Mouse (Mus musculus): Measurements from ENCODE around the gene Adora2a.
"Not testable (repeated sequence)": the region's sequence is repeated elsewhere in the genome, so short reads cannot be mapped to it uniquely, and the experiment has no call there.

Adora2a gene

GRCm38 (mm10) chr10:75314190-75314980, 2.3 kb upstream of the Adora2a start:
- no peak for DNase-seq (ENCODE audit: low spot score)

DNA sequence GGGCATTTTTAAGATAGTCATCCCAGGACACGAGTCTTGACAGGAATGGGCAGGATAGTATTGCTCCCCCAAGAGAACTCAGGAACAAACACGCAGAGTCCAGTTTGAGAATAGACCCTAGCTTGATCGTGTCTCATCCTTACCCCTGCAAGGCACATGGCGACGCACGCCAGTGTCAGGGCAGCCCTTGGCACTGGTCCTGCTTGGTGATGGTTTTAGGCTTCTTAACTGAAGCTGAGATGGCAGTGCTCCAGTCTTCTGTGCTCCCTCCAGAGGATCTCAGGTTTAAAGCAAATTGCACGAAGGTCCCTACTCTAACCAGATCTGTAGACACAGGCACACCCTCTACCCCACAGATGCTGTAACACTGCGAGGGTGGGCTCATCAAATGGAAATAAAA, 921 bp upstream of the Adora2a start:
- no peak for DNase-seq (ENCODE audit: low spot score)

DNA sequence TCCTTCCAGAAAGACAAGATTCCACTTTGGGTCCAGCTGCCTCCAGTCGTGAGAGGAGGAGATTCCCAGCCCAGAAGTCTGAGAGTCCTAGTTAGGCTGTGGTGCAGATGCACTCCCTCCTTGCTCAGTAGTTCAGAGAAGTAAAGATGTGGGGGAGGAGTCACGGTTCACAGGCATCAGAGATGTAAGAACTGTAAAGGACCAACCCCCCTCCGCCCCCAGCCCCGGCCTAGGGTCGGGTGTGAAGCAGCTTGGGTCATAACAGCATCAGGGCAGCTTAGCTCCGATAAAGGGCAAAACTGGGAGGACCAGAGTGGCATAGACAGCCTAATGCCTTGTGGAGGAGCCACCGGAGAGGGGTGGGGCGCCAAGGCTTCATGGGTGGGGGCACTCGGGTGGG, 205 bp upstream of the Adora2a start:
- no peak for DNase-seq (ENCODE audit: low spot score)

- no peak for DNase-seq (ENCODE audit: low spot score)
Observed at GRCm38 (mm10) chr10:75316908-75317761, 458 bp downstream of the Adora2a start.

- DNase-seq (ENCODE audit: low spot score), result no peak
Observed at GRCm38 (mm10) chr10:75318206-75318605, 1.5 kb downstream of the Adora2a start.

GRCm38 (mm10) chr10:75320321-75320720, 3.6 kb downstream of the Adora2a start:
- DNase-seq (ENCODE audit: low spot score), result no peak

GRCm38 (mm10) chr10:75322966-75323365, 6.3 kb downstream of the Adora2a start:
- DNase-seq (ENCODE audit: low spot score), result no peak

DNA sequence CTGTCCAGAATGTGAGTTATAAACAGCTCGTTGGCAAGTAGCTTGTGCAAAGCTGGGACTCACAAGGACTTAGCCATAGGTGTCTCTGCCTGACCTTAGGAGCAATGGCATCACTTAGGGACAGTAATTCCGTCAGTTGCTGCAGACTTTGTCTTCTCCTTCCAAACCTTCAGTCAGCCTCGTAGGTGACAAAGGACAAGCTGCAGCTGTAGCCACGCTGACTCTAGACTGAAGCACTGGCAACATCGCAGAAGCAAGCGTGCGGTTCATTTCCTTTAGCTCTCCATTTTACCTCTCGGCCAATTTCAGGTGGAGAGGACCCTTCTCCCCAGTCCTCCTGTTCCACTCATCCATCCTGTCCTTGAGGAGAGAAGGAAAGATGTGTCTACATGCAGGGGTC, 7.3 kb downstream of the Adora2a start:
- no peak for DNase-seq (ENCODE audit: low spot score)

- DNase-seq (ENCODE audit: low spot score), result no peak
Observed at GRCm38 (mm10) chr10:75324391-75324790, 7.7 kb downstream of the Adora2a start.

DNA sequence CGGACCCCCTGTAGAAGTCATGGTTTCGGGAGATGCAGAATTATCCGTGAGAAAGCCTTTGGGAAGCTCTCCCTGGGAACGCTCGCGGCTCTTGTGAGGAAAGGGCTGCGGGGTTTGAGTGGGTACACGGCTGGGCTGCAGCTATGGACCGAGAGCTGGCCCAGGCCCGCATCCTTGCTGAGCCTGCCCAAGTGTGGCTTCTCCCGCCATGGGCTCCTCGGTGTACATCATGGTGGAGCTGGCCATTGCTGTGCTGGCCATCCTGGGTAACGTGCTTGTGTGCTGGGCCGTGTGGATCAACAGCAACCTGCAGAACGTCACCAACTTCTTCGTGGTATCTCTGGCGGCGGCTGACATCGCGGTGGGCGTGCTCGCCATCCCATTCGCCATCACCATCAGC, 9.1 kb downstream of the Adora2a start:
- DNase-seq (ENCODE audit: low spot score), result no peak

GRCm38 (mm10) chr10:75326553-75326952, 9.9 kb downstream of the Adora2a start:
- no peak for DNase-seq (ENCODE audit: low spot score)

DNA sequence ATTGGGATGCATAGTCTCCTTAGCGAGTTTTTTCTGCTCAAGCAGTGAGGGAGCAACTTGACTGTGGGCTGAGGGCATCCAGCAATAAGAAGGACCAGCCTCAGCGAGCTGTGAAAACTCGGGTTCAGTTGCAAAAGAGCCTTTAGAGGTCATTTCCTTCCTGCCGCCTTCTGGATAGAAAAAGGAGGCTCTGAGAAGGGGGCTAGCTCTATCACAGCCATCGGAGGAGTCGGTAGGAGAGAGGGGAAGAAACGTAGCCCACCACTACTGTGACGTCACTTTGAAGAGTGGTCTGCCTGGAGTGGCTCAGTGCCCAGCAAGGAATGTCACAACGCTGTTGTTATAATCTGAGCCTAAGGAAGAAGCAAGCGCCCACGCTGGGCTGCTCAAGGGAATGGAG, 10.4 kb downstream of the Adora2a start:
- no peak for DNase-seq (ENCODE audit: low spot score)

DNA sequence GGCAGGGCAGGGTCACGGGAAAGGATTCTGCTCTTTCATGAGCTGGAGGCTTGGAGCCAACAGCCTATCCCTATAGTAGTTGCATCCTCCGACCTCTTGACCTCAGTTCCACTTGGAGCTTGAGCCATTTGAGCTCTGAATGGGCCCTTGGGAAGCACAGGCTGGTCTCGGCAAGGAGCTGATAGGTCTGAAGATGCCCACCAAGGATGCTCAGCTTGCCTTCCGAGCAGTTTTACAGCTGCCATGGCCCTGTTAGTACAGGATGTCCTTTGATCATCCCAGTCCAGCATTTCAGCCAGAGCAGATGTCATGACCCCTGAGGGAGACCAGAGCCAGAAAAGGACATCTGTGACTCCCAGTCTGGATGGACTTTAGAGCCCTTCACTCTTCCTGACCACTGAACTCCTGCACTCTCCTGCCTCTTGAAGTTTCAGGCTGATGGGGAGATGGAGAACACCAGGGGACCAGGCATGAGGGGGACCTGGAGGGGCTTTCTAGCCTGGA, 11.6 kb downstream of the Adora2a start:
- no peak for DNase-seq (ENCODE audit: low spot score)

DNA sequence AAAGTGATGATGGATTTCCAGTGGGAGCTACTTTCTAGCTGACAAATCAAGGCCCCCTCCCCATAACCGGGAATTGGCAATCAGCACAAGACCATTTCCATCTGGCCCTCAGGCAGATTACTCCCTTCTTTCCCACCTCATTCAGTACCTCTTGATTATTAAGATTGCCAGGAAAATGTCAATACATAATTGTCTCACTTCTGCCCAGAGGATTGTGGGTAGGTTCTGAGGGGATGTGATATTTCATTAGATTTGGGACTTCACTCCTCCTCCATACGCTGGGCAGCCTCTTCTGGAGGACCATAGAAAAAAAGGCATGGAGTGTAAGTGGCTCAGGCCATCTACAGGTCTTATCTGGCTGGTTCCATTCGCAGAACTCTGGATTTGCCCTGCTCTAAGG, 15.6 kb downstream of the Adora2a start:
- no peak for DNase-seq (ENCODE audit: low spot score)

DNA sequence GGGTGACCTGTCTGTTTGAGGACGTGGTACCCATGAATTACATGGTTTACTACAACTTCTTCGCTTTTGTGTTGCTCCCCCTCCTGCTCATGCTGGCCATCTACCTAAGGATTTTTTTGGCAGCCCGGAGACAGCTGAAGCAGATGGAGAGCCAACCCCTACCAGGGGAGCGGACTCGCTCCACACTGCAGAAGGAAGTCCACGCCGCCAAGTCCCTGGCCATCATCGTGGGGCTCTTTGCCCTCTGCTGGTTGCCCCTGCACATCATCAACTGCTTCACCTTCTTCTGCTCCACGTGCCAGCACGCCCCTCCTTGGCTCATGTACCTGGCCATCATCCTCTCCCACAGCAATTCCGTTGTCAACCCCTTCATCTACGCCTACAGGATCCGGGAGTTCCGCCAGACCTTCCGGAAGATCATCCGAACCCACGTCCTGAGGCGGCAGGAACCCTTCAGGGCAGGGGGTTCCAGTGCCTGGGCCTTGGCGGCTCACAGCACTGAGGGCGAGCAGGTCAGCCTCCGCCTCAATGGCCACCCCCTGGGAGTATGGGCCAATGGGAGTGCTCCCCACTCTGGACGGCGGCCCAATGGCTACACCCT, 16.6 kb downstream of the Adora2a start:
- no peak for DNase-seq (ENCODE audit: low spot score)

DNA sequence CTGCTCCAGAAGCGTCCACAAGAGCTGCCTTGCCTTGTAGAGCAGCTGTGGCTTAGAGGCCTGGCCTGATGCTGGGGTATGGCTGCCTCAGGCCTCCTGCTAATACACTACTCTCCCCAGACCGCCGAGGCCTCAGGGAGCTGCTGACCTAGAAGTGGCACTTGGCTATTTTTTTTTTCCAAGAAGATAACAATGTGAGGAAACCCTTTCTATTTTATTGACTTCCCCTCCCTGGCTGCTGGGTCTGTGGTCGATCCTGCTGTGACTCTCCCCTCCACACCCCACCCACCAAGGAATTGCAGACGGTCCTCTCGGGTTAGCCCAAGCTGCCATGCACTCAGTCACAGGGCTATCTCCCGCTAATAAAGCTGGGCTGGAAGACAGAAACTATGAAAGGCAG, 17.5 kb downstream of the Adora2a start:
- no peak for DNase-seq (ENCODE audit: low spot score)

DNA sequence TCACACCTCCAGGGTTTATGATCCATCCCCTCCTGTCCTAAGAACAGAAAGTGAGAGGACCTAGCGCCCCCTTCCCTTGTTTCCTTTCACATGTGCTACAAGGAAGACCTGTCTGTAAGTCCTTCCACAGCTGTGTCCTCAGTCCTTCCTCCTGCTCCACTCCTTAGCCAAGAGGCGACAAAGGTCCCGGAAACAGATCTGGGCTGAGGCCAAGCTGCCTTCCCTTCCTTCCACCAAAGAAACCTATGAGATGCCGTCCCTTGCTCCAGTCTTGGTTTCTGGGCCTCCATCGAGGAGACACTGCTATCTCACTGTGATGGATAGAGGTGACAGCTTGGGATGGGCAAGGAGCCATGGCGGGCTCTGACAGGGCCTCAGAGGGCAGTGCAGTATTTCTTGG, 18.4 kb downstream of the Adora2a start:
- no peak for DNase-seq (ENCODE audit: low spot score)

DNA sequence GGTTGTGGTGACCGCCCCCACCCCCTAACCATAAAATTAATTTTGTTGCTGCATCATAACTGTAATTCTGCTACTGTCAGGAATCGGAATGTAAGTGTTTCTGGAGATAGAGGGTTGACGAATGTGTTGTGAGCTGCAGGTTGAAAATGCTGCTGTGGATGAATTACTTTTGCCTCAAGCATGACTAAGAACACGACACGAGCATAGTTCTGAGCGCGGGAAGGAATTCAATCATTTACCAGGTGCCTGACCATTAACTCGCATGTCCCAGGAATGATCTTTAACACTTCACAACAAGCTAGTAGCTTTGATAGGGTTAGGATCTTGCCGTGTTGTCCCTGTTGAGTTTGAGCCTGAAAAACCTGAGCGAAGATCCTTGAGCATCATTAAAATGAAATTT, 20.6 kb downstream of the Adora2a start:
- no peak for DNase-seq (ENCODE audit: low spot score)

- no peak for DNase-seq (ENCODE audit: low spot score)
Observed at GRCm38 (mm10) chr10:75338852-75339251, 22.2 kb downstream of the Adora2a start.

DNA sequence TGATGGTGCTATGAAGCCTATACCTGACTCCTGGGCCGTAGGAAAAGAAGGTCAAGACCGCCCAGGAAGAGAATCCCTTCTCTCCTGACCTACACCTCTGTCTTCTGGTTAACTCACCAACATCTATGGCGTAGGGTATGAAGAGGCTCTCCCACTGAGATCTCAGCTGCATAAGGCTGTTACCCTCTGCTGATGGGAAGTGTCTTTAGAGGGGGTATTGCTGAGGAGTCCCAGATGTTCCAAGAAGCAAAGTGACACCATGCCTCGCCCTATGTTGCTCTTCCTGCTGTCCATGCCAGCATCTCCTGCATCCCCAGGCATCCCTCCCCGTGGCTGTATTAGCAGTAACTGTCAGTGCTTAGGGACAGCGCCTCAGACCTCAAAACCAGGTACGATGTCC, 22.7 kb downstream of the Adora2a start:
- no peak for DNase-seq (ENCODE audit: low spot score)

GRCm38 (mm10) chr10:75341936-75342335, 25.3 kb downstream of the Adora2a start:
- DNase-seq (ENCODE audit: low spot score), result no peak

DNA sequence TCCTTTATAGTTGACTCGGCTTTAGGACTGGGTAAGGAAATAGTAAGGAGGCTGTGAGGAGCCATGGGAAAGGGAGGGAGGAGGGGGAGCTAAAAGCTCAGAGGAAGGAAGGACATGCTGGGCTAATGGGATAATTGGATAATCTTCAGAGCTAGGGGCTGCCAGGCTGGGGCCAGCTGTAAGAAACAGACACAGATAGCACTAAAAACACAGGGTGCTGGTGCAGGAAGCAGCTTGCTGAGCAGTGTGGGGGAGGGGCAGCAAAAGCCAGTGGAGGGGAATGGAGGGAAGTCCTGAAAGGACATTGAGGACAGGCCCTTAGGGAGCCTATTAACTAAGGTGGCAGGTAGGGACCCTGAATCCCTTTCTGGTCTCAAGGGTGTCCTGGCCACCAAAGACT, 27.9 kb downstream of the Adora2a start:
- DNase-seq (ENCODE audit: low spot score), result not testable (repeated sequence)

GRCm38 (mm10) chr10:75345265-75345664, 28.6 kb downstream of the Adora2a start:
- DNase-seq (ENCODE audit: low spot score), result no peak

Data from c-Kit-positive CD71-positive TER-119-positive erythroid progenitor cells, embryonic 14.5 days (primary cell).